8 mouse cellular contexts compared by ENCODE assay signal in the genomic region with DNA sequence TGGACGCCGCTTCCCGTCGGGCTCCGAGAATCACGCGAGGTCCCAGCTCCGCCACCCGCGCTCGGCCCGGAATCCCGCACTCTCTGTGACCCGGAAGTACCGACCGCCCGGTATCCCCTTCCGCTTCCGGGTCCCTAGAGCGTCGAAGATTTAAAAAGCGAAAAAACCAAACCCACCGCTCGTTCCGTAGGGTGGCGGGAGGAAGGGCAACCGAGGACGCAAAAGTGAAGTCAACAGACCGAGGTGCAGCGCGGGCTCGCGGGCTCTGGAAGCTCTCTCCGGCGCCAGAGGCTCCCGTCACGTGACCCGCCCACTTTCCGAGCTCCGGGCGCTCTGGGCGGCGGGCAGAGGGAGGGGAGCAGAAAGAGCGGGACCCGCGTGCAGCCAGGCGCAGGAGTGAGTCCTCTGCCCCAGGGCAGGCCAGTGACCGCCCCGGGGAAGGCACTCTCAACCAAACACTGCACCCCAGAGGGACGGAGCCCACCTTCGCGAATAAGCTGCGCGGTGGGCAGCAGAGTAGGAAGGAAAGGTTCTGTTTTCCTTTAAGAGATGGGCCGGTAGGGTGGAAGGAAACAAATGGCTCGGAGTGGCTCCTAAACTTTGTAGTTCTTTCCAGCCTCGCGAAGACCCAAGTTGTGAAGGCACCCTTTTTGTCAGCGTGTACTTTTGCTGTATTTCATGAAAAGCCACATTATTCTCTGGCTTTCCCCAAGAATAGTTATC. TPM values are rescaled to one million over a fixed set of nuclear protein-coding genes. Genes with fewer than 3 reads are reported as not detected.
DNase-seq lines count a peak whose midpoint lies in the region; ATAC-seq and TF ChIP-seq lines count a peak whose summit lies in the region.

A gene (minus strand): TSS at position 261 of the 723 bp plus-strand sequence.

- peak; percentile 69 for ATAC-seq in G1E (ENCODE audit: extremely low read depth, insufficient number of reproducible peaks, low FRiP score, poor library complexity, severe bottlenecking)
- ATAC-seq in forebrain, postnatal 0 days, result peak; percentile 98
- peak; percentile 86 to 89 for ATAC-seq in hematopoietic stem cell, adult 5-6 weeks (replicated peaks in 1 of 2; ENCODE audit: insufficient read depth in 1 of 2, low FRiP score in 2 of 2, low TSS enrichment in 1 of 2, low read depth in 1 of 2, poor library complexity in 2 of 2, severe bottlenecking in 2 of 2)
- peak; percentile 96 for ATAC-seq in lung, embryonic 16.5 days (ENCODE audit: low read depth)

- H3K9me3 ChIP-seq in G1E (replicated peaks), result no peaks in the 10 kb centered on the region
- no peaks in the 10 kb centered on the region for H3K9me3 ChIP-seq in forebrain, postnatal 0 days (ENCODE audit: low read length)
- H3K9me3 ChIP-seq in lung, embryonic 16.5 days (ENCODE audit: control insufficient read depth, low read length), result no peaks in the 10 kb centered on the region

- peak within 1 kb of the TSS; percentile 93 for H3K27ac ChIP-seq in forebrain, postnatal 0 days (ENCODE audit: low read depth, low read length)
- peak within 1 kb of the TSS; percentile 99 for H3K27ac ChIP-seq in lung, embryonic 16.5 days (ENCODE audit: low read length)

- H3K4me1 ChIP-seq in G1E (ENCODE audit: insufficient read depth, low read depth, low read length), result peaks cover 49% of the 10 kb centered on the region
- H3K4me1 ChIP-seq in forebrain, postnatal 0 days (ENCODE audit: insufficient read depth), result peaks cover 12% of the 10 kb centered on the region
- peaks cover 16% of the 10 kb centered on the region for H3K4me1 ChIP-seq in lung, embryonic 16.5 days (replicated peaks; ENCODE audit: control insufficient read depth, insufficient read depth, low read length)

- H3K9ac ChIP-seq in forebrain, postnatal 0 days, result peak within 1 kb of the TSS; percentile 94
- H3K9ac ChIP-seq in lung, embryonic 16.5 days (ENCODE audit: low read length), result peak within 1 kb of the TSS; percentile 99

- no peaks in the 10 kb centered on the region for H3K27me3 ChIP-seq in G1E (ENCODE audit: insufficient read depth, low read length)
- no peaks in the 10 kb centered on the region for H3K27me3 ChIP-seq in forebrain, postnatal 0 days (ENCODE audit: insufficient read depth, low read length)
- no peaks in the 10 kb centered on the region for H3K27me3 ChIP-seq in lung, embryonic 16.5 days (ENCODE audit: control insufficient read depth, insufficient read depth, low read depth, low read length)

- WGBS in forebrain, postnatal 0 days, result 1% methylated on average over 59 of the region's 59 CpGs
- WGBS in lung, embryonic 16.5 days, result under 1% methylated on average over 54 of the region's 59 CpGs

- peak; percentile 58 for DNase-seq in G1E (ENCODE audit: low spot score)
- DNase-seq in cerebellum, adult 18-20 months, result peak; percentile 79 to 85
- peak; percentile 87 for DNase-seq in forebrain, postnatal 0 days
- DNase-seq in layer of hippocampus, adult 9-10 months (ENCODE audit: low spot score), result peak; percentile 49
- peak; percentile 69 for DNase-seq in ovary, postnatal 10 days (ENCODE audit: low spot score)
- DNase-seq in thymus, postnatal 10 days (ENCODE audit: low spot score in 2 of 2), result peak; percentile 71 to 77

- peak within 1 kb of the TSS; percentile 79 for H3K4me2 ChIP-seq in forebrain, postnatal 0 days (ENCODE audit: low read depth)
- H3K4me2 ChIP-seq in lung, embryonic 16.5 days (ENCODE audit: low read depth, low read length), result peak within 1 kb of the TSS; percentile 88

- no peak for TF ChIP-seq CTCF in G1E (IDR thresholded peaks at IDR 0.05; ENCODE audit: low read depth, low read length)
- no peak for TF ChIP-seq CTCF in forebrain, postnatal 0 days (IDR thresholded peaks at IDR 0.05; ENCODE audit: low read depth)

- peaks cover 45% of the 10 kb centered on the region for H3K36me3 ChIP-seq in G1E (replicated peaks)
- peaks cover 27% of the 10 kb centered on the region for H3K36me3 ChIP-seq in forebrain, postnatal 0 days (ENCODE audit: insufficient read depth)
- H3K36me3 ChIP-seq in lung, embryonic 16.5 days (ENCODE audit: control insufficient read depth, insufficient read depth, low read length), result peaks cover 13% of the 10 kb centered on the region

- H3K4me3 ChIP-seq in G1E (ENCODE audit: low read depth, low read length), result peak within 1 kb of the TSS; percentile 90
- peak within 1 kb of the TSS; percentile 98 for H3K4me3 ChIP-seq in forebrain, postnatal 0 days (ENCODE audit: low read depth, low read length)
- peak within 1 kb of the TSS; percentile 96 for H3K4me3 ChIP-seq in lung, embryonic 16.5 days (ENCODE audit: low read length)

RNA-seq across cellular contexts. Expression of the gene that starts here (rescaled TPM):
- total RNA-seq in G1E (2014; fragmentation: Nextera tagmentation) (173 and 179 TPM in 2 replicates), G1E (2017) (189 and 225 TPM in 2 replicates)
- 37.1 and 44.7 TPM in 2 replicates for polyA plus RNA-seq in G1E (2012)
- 41.9 and 56.9 TPM in 2 replicates for total RNA-seq in forebrain, postnatal 0 days (2014; rRNA removed)
- 31.0 and 39.1 TPM in 2 replicates for polyA plus RNA-seq in forebrain, postnatal 0 days (2015; fragmentation: Nextera tagmentation; extraction: Ambion mirVana)
- 191 and 251 TPM in 2 replicates for total RNA-seq in hematopoietic stem cell, adult 5-6 weeks (2017)
- polyA plus RNA-seq in lung, embryonic 16.5 days (2015; fragmentation: Nextera tagmentation; extraction: Ambion mirVana), result 51.8 and 55.8 TPM in 2 replicates

Comparison
In these comparisons a context has a peak if more than half of its experiments do, and no peak if none do; other contexts are left out.
1. Peak in every context shown above with its lines: DNase-seq, ATAC-seq, H3K4me3 ChIP-seq and H3K27ac ChIP-seq.